Mouse (Mus musculus): ENCODE measurements at regions not wholly inside any gene's neighbourhood (a gene's known extent, or its start where the extent isn't known, plus 50 kb on each side); places are given as distances from the start of the nearest gene placed in this dataset.
"Not testable (repeated sequence)": the region's sequence is repeated elsewhere in the genome, so short reads cannot be mapped to it uniquely, and the experiment has no call there.

DNA sequence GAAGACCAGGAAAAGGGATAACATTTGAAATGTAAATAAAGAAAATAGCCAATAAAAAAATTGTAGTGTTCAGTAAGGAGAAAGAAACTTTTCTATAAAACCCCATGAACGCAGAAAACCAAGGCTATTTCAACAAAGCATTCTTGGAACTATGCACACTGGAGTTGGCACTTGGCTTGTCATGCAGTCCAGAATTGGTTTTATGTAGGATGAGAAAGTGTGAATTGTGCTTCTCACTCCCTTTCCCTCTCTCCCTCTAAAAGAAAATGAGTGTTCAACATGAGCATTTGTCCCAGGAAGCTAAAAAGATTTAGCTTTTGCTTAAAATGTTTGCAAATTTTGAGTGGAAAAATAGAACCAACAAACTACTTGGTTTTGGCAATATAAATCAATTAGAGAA, 841.6 kb upstream of the Adam24 start:
- DNase-seq (ENCODE audit: low read depth, low spot score) = no peak

DNA sequence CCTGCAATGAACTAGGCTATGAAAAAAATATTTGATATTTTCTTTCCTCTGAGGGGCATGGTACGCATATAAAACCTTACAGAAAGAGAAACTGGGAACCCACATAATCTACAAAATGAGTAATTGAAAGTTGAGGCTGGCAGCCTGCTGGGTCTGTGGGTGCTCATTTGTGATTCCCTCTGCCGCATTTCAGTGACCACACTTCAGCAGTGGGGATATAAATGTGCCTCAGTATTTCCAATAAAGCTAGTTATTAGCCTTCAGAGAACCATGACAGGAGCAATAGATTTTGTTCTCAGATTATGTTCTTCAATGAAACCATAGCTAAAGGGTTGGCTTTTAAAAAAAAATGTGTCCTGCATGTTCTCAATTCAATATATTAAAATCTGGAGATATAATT, 828.0 kb upstream of the Adam24 start:
- DNase-seq (ENCODE audit: low read depth, low spot score) = no peak

DNA sequence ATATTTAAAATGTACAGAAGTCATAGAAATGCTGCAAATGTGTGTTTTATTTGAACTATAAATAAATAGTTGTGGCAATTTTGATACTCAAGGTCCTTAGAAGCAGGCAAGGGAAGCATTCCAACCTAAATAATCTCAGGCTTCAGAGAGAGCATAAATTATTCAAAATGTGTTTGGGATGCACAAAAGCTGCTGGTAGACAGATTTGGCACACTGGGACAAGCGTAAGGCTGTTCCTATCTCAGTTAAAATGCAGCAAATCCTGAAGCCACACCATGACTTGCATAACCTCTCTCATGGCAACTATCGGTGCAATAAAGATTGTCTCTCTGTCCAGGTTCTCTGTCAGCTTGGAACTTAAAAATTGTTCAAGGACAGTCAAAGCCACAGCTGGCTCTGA, 812.3 kb upstream of the Adam24 start:
- no peak for DNase-seq (ENCODE audit: low read depth, low spot score)

DNA sequence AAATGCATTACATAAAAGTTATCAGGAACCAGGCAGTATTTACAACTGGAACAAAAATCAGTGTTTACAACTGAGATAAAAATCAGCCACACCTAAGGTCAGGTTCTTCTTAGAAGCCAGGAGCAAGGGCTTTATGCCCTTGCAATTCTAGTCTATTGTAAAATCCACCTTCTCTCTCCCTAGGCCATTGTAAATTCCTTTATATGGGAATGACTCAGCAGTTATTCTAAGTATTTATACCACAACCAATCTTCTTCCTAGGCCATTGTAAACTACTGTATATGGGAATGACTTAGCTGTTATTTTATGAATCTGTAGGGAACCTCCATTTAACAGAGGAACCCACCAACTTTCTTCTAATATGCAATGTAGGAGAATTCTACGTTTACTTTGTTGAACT, 772.6 kb upstream of the Adam24 start:
- no peak for DNase-seq (ENCODE audit: low read depth, low spot score)

DNA sequence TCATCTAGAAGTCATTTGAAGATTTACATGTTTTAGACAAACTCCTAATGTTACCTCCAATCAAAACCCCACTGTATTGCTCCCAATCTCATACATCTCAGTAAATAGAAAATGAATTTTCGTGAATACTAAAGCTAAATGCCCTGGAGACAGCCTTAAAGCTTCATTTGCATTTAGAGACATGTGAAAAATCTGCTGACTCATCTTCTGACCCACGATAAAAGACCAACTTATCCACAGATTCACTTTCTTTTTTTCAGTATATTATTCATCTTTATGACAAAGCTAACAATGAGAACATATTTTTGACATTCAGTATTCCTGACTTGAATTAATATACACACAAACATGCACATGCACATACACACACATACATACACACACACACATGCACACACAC, 762.0 kb upstream of the Adam24 start:
- DNase-seq (ENCODE audit: low read depth, low spot score) = no peak

DNA sequence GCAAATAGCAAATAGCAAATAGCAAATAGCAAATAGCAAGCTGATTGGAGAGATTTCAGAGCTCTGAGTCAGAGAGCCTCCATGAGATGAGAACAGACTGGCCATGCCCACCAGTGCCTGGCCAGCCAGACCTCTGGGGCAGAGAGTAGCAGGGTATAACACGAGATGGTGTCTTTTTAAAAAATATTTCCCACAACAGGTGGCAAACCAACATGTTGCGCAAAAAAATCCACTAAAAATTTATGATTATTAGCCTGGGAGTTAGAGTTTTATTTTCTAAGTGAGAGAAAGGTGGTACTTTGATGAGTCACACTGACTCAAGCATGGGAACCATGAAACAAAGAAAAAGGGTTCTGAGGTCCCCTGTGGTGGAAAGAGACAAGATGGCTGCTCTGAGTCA, 753.5 kb upstream of the Adam24 start:
- DNase-seq (ENCODE audit: low read depth, low spot score) = no peak

DNA sequence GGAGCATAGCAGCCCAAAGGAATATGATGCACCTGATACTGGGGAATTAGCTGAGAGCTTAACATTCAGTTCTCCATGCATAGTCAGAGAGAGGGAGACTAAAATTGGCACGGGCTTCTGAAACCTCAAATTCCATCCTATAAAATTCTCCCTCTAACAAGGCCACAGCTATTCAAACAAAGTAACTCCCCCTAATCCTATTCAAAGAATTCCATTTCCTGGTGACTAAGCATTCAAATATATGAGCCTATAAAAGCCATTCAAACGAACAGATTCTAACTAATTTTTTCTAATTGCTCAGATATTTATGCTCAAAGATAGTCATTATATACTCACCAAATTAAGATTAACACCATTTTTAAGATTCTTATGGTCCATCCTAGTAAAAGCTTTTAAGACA, 751.1 kb upstream of the Adam24 start:
- DNase-seq (ENCODE audit: low read depth, low spot score) = no peak

DNA sequence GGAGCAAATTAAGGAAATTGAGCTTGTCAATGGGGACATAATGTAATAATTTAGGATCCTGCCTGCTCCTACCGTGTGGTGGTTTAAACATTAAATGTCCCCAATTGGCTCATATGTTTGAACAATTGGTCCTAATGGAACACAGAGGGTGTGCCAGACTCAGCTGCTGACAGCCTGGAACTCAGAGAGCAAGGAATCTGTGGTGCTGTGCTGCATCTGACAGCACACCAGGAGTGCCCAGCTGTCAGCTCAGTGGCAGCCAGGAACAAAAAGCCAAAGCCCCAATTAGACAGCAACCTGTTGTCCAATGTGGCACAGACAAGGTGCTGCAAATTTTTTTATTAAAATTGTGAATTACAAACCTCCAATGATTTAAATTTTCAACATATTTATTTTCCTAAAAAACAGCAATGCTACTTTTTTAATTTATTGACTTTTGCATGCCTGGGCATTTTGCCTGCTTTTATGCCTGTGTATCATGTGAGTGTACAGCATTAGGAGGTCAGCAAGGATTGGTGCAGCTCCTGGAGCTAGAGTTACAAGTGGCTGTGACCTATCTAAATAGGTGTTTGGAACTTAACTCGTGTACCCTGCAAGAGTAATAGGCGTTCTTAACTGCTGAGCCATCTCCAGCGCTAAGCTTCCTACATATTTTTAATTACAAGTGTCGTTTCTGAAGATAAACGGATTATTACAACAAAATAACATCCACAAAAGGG, 724.5 kb upstream of the Adam24 start:
- DNase-seq (ENCODE audit: low read depth, low spot score) = no peak

DNA sequence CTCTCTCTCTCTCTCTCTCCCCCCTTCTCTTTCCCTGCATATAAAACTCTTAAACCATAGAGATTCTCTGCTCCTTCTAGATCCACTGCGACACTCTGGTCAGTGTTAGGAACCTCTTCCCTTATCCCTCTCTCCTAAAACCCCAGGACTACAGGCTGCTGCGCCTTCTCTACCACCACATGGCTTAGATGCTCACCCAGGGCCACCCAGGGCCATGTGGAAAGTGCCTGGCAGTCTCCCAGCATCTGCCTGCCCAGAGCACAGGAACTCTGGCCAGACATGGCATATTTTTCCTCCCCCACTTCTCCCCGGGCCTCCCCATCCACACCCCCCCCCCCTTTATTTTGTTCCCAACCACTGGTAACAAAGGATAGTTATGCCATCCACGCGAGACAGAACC, 720.4 kb upstream of the Adam24 start:
- no peak for DNase-seq (ENCODE audit: low read depth, low spot score)

DNA sequence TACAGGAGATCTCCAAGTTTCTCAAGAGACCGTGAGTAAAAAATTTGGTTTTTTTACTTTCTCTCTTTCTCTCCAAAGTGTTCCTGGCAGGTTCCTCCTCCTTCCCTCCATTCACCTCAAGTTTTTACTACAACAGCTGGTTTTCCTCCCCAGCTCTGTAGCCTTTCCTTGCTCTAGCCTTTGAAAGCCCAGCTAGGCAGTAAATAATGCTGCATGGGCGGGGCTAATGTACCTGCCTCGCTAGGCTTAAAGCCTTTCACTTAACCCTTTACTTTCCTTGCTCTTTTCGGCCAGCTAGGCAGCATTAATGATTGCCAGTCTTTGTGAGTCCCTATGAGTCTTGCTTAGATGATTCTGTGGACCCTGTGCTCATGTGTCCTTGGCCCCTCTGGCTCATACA, 720.0 kb upstream of the Adam24 start:
- DNase-seq (ENCODE audit: low read depth, low spot score) = no peak

DNA sequence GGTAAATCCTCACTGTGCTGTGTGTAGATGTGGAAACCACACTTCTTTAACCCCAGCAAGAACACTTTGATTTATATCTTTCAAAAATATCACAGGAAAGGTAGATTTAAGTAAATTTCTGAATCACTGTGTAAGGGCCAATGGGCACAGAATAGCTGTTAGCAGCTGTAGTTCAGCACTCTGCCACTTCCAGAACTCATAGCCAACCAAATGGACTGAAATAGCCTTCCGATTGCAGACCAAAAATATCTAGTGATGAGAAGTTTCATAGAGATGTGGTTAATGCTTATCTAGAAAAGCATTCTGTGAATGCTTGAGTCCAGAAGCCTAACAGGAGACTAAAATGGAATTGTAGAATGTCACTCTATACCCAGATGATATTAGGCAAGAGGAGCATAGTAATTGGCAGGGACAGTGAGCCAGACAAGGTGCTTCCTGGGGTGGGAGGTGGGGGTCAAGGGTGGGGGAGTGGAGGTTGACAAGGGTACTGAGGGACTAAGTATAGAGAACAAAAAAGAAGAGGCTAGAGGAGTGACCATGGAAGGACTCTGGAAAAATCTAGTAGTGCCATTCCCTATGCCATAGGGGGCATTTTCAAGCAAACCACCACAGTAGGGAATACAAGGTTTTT, 669.6 kb upstream of the Adam24 start:
- no peak for DNase-seq (ENCODE audit: low read depth, low spot score)

DNA sequence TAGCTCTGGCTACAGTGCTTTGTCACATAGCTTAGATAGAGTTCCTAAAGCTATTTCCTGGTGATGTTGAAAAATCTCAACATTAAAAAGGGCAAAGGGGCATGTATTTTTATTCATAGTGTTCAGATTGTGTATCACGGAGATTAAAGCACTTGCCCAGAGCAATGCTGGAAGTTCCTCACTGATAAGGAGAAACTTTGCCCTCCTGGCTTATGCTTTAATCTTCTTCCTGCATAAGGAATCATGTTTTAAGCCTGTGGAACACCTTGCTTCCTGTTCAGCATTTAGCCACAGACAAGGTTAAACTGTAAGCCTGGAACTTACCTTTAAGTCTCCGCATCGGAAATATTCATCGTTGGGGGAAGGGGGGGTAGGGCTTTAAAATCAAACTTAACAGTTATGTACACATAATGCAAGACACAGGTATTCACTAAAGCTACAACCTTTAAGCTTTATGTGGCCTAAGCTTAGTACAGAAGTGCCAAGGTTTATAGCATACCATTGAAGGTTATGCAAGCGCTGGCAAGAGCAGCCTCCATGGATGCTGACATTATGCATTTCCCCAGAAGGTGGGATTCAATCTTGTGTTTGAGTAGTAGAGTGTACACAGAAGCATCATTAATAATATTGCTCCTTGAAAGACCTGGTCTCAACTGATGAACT, 655.5 kb upstream of the Adam24 start:
- DNase-seq (ENCODE audit: low read depth, low spot score) = no peak

DNA sequence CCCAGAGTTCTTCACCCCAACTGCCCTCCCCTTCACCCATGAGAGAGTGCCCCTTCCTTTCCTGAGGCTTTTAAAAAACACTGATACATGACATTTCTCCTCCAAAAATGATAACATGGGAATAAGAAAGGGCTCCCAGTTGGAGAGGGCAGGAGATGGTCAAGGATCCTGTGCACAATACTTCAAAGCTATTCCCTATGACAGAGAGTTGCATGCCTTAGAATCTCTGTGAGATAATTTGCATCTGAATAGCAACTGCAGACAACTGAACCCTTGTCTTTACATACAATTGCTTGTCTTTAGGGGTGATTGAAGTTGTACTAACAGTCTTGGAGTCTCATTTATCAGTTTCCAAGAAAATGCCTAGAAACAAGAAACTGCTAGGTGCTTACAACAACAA, 610.7 kb upstream of the Adam24 start:
- no peak for DNase-seq (ENCODE audit: low read depth, low spot score)

DNA sequence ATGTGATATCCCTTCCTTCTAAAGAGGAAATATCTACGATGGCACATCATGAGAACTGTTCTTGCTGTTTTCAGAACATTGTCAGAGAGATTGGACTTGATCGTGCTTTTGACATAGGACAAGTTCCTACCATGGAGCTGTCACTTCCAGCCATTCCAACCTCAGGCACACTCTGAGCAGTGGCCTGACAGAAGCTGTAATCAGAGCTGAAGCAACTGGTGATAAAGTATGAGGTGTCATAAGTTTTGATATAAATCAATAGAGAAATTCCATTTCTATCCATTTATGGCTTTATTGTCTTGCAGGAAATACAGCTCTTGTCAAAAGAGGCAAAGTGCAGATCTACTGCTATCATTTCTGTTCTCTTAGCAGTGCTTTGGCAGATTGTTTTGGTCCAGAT, 603.7 kb upstream of the Adam24 start:
- DNase-seq (ENCODE audit: low read depth, low spot score) = no peak

DNA sequence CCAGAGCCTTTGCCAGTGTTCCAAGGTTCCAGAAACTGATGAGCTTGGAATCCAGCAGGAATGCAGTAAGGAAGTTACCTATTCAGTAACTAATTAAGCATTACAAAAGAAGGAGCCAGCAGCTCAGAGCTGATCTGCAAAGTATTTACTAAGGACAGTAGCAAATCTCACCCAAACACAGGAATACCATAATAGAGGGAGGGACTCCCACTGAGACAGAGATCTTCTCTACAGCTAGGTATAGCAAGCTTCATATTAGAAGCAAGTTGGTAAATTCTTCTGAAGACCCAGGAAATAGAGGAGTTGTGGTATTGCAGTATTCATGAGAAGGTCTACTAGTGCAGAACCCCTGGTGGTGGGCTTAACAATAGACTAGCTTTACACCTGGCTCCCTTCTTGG, 593.9 kb upstream of the Adam24 start:
- not testable (repeated sequence) for DNase-seq (ENCODE audit: low read depth, low spot score)

DNA sequence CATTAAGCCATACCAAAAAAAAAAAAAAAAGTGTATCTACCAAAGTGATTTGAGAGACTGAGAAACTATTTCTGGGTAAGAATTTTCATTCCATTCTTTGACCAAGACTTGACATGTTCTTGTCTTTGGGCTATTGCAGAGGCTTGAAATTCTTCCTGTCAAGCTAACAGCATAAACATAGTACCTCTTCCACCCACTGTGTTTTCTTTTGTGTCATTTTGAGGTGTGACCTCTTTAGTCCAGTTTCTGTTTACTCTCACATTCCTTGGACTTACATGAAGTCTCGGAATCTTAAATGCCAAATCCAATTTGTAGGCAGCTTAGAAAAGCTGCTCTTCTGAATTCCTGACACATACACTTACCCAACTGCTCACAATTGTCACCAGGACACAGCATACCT, 590.7 kb upstream of the Adam24 start:
- no peak for DNase-seq (ENCODE audit: low read depth, low spot score)

DNA sequence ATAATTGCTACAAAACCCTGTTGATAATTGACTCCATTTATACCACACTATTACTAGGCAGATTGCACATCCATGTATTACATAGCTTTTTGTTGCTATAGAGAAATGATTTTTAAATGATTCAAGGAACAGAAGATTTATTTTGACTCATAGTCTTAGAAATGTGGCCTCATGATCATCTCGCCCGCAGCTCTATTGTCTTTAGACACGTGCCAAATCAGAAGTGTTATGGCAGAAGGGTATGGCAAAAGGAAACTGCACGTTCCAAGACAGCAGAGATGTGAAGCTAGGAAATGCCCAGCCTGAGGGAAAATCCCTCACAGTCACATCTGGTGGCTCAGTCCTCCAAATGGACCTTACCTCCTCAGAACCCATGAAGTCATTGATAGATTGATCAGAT, 585.5 kb upstream of the Adam24 start:
- no peak for DNase-seq (ENCODE audit: low read depth, low spot score)

DNA sequence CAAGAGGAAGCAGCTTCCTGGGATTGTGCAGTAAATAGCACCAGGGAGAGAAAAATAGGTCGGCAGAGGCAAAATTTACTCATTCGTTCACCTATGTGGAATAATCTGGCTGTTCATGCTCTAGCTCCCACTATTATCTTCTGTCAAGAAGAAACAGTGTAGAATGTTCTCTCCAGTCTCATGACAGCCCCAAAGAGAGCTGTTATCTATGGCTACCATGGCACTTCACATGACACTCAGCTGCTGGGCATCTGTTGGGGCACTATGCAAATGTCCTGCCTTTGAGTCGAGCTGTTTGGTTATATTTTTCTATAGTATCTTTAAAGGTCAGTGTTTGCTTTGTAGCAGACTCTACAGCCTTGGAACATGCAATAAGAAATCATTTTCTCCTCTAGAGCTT, 550.5 kb upstream of the Adam24 start:
- no peak for DNase-seq (ENCODE audit: low read depth, low spot score)

DNA sequence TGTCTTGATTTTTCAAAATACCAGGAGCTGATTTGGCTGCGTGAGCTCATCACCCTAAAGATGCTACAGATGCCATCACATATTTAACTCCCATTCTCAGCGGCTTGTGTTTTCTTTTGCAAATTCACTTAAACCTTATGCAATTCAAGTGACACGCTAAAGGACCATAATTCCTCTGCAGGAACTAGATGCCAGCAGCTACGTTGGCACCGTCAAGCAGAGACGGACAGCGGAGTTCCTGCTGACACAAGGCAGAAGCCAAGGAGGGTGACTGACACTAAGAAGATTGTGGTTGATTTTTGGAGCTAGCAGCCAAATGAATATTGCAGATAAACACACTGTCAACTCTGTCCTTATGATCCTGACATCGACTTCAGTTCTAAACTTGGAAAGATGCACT, 547.7 kb upstream of the Adam24 start:
- DNase-seq (ENCODE audit: low read depth, low spot score) = no peak

DNA sequence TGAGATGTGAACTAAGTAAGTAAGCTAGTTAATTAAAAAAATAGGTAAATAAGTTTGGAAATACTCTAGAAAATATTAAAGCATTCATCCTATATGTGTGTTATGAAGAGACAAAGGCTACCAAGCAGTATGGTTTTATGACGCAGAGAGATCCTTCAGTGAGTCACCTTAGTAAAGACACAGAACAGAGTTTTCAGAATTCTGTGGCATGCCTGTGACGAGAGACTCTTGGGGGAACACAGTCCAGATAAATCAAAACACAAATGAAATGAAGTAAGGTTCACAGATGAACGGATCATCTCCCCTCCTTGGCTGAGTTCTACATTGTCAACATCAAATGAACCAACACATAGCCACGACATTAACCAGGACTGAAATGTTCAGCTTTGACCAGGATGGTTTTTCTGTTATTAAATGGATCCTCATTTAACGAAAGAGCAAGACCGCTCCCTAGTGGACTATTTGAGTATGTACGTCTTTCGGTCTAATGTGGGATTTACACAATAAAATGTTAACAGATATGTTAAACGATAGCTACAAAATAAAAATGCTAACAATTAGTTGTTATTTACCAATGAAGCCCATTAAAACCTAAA, 542.1 kb upstream of the Adam24 start:
- peak; percentile 25 for DNase-seq (ENCODE audit: low read depth, low spot score)

DNA sequence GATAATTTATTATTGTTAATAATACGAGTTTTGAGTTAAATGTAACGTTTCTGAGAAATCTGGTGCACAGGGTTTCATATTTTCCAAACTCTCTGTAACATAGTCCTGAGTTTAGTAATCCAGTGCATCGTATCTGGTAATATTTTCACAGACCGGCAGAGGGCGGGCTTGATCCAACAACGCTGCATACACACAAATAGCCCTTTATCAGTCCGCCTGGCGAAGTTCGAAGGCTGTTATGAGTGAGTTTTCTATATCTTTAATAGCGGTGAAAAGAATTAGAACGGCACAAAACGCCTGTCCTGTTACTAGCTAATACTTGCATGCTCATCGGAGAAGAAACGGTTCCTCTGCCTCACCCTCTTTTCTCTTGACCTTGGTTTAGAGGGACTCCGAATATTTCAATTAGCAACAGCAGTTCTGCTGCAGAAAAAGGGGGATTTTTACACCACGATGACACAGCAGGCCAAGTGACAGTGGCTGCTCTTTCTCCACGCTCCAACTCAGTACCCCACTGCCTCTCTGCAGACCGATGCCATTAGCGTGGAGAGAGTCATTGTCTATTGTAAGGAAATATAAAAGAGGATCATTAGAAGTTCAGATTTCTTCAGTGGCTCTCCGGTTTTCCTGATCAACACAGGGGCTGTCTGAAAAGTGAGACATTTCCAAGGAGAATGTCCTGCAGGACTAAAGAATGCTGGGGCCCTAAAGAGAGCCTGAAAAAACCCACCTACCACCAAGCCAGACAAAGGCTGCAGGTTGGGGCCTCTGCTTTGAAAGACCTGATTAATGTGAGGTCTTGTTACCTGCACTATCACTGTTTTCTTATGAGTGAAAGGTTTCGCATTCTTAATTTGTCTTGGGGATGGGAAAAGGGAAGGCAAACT, 523.7 kb upstream of the Adam24 start:
- peak; percentile 39 for DNase-seq (ENCODE audit: low read depth, low spot score)

DNA sequence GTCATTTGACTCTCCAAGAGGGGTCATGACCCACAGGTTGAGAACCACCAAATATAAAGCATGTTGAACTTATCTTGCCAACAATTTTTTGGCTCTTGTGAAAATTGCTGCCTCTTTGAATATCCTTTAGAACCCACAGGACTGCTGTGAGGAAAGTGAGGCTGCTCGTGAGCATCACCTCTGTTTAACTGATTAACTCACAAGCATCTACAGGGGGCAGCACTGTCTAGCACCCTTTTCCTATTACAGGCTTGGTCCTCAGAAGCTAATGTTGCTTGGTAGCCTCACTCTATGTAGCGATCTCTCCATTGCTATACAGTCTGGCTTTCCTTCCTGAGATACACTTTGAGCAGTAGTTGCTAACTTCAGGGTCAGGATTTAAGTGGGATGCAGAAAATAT, 522.4 kb upstream of the Adam24 start:
- DNase-seq (ENCODE audit: low read depth, low spot score) = no peak
